22 mouse cellular contexts compared by ENCODE assay signal in the genomic region with DNA sequence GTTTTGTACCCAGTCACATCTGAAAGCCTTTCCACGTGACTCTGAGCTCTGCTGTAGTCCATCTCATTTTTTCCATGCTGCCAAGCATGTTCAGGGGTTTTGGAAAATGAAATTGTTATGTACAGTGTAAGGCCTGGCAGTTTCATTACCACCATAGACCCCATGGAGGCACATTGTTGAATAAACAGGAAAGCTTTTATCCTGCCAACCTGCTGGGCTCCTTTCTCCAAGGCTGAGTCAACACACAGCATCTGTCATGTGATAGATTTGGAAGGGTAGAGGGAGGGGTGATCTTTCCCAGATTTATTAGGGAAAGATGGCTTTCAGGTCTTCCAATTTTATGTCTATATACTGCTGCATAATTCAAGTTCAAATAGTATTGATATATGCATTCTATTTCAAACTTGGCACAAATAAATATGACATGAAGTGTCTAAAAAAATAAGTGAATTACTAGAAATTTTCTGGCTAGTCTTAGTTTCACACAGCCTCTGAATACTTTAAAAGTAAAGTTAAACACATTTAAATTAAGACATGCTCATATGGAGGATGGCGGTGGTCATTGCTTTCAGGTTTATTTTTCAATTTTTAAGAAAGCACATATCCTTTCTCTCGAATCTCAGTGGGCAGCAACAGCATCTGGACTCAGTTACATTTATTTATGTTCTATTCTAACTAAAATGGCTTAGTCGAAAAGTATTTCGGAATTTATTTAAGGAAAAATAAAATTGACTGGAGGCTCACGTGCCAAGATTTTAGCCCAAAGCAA.
DNase-seq lines count a peak whose midpoint lies in the region; ATAC-seq and TF ChIP-seq lines count a peak whose summit lies in the region.
"Had no signal": no experiment of that assay in that cellular context is flagged by ENCODE, and none has a peak within 500 bp of the region (broad histone marks: within the 10 kb centered on the region; RNA-seq: fewer than 3 reads in every experiment).

No protein-coding gene starts in this region.

- whole genome bisulfite sequencing in forebrain, embryonic 14.5 days, result 83% methylated on average over 6 of the region's 6 CpGs
- WGBS in forebrain, embryonic 12.5 days, result 81% methylated on average over 6 of the region's 6 CpGs
- 78% methylated on average over 6 of the region's 6 CpGs for WGBS in hindbrain, postnatal 0 days

- no peaks in the 10 kb centered on the region for H3K36me3 ChIP-seq in forebrain, embryonic 14.5 days (ENCODE audit: control insufficient read depth, insufficient read depth, low read length)
- no peaks in the 10 kb centered on the region for H3K36me3 ChIP-seq in forebrain, embryonic 12.5 days (replicated peaks)
- no peaks in the 10 kb centered on the region for H3K36me3 ChIP-seq in hindbrain, postnatal 0 days (ENCODE audit: insufficient read depth, low read length)
- H3K36me3 ChIP-seq: heart, embryonic 12.5 days; hindbrain, embryonic 15.5 days had no signal

- H3K4me1 ChIP-seq in forebrain, embryonic 14.5 days (ENCODE audit: control insufficient read depth, insufficient read depth, low read length), result no peaks in the 10 kb centered on the region
- no peaks in the 10 kb centered on the region for H3K4me1 ChIP-seq in forebrain, embryonic 12.5 days
- H3K4me1 ChIP-seq in hindbrain, postnatal 0 days (ENCODE audit: insufficient read depth, low read length), result no peaks in the 10 kb centered on the region
- H3K4me1 ChIP-seq: heart, embryonic 12.5 days; hindbrain, embryonic 15.5 days had no signal

- no peaks in the 10 kb centered on the region for H3K27me3 ChIP-seq in forebrain, embryonic 14.5 days (replicated peaks; ENCODE audit: control insufficient read depth, insufficient read depth, low read length)
- H3K27me3 ChIP-seq in forebrain, embryonic 12.5 days, result no peaks in the 10 kb centered on the region
- no peaks in the 10 kb centered on the region for H3K27me3 ChIP-seq in hindbrain, postnatal 0 days (ENCODE audit: insufficient read depth, low read length)
- H3K27me3 ChIP-seq: CH12.LX; heart, embryonic 12.5 days; hindbrain, embryonic 15.5 days had no signal

- ATAC-seq in forebrain, embryonic 14.5 days, result no peak
- ATAC-seq in forebrain, embryonic 12.5 days (ENCODE audit: low FRiP score), result no peak
- ATAC-seq in hindbrain, postnatal 0 days, result no peak
- ATAC-seq: inflammation-experienced regulatory T-cells, adult 6 months; intestine, postnatal 0 days had no signal

- H3K9me3 ChIP-seq in forebrain, embryonic 14.5 days (replicated peaks; ENCODE audit: control insufficient read depth, low read length), result no peaks in the 10 kb centered on the region
- no peaks in the 10 kb centered on the region for H3K9me3 ChIP-seq in forebrain, embryonic 12.5 days
- H3K9me3 ChIP-seq in hindbrain, postnatal 0 days (ENCODE audit: low read length), result no peaks in the 10 kb centered on the region
- H3K9me3 ChIP-seq: heart, embryonic 12.5 days; hindbrain, embryonic 15.5 days had no signal

- no peak for TF ChIP-seq CTCF in hindbrain, postnatal 0 days (IDR thresholded peaks at IDR 0.05; ENCODE audit: low read depth)

- no peak overlapping the region for H3K4me2 ChIP-seq in forebrain, embryonic 14.5 days (ENCODE audit: low read length)
- H3K4me2 ChIP-seq in forebrain, embryonic 12.5 days, result no peak overlapping the region
- no peak overlapping the region for H3K4me2 ChIP-seq in hindbrain, postnatal 0 days (ENCODE audit: low read depth, low read length)
- H3K4me2 ChIP-seq: heart, embryonic 12.5 days; hindbrain, embryonic 15.5 days had no signal

- no peak overlapping the region for H3K9ac ChIP-seq in forebrain, embryonic 14.5 days (ENCODE audit: low read length)
- no peak overlapping the region for H3K9ac ChIP-seq in forebrain, embryonic 12.5 days
- H3K9ac ChIP-seq in hindbrain, postnatal 0 days (replicated peaks; ENCODE audit: low read length), result no peak overlapping the region
- H3K9ac ChIP-seq: heart, embryonic 12.5 days; hindbrain, embryonic 15.5 days had no signal

- peak; percentile 45 for DNase-seq in forebrain, embryonic 14.5 days (ENCODE audit: low spot score)
- peak; percentile 3 for DNase-seq in right cerebral cortex, adult 18-20 months
- DNase-seq in right cerebral cortex, postnatal 36 days (ENCODE audit: low spot score in 2 of 2), result no peak
- DNase-seq in fibroblast of lung, adult 2 months (ENCODE audit: low read depth), result peak; percentile 3
- DNase-seq in telencephalon, adult 2 months (ENCODE audit: low read depth, low spot score), result peak; percentile 43
- DNase-seq in hindbrain, postnatal 0 days (ENCODE audit: low spot score), result no peak
- no peak for DNase-seq in cerebellum, adult 18-20 months
- DNase-seq: adrenal gland, adult 2 months; adrenal gland, postnatal 25 days; cerebellum, adult 11-12 months; cerebellum, adult 9-11 months; cerebellum, postnatal 36 days; gastrocnemius, adult 2 months; gastrocnemius, postnatal 25 days; heart, postnatal 36 days; kidney, adult 8-10 months had no signal

- no peak overlapping the region for H3K27ac ChIP-seq in forebrain, embryonic 14.5 days (ENCODE audit: low read depth, low read length)
- no peak overlapping the region for H3K27ac ChIP-seq in forebrain, embryonic 12.5 days
- no peak overlapping the region for H3K27ac ChIP-seq in hindbrain, postnatal 0 days
- H3K27ac ChIP-seq: gastrocnemius, adult 2 months; hindbrain, embryonic 15.5 days had no signal

- H3K4me3 ChIP-seq in forebrain, embryonic 14.5 days (ENCODE audit: low read depth, low read length), result no peak overlapping the region
- H3K4me3 ChIP-seq in forebrain, embryonic 12.5 days (replicated peaks), result no peak overlapping the region
- H3K4me3 ChIP-seq in hindbrain, postnatal 0 days (ENCODE audit: low read length), result no peak overlapping the region
- H3K4me3 ChIP-seq: gastrocnemius, adult 2 months; heart, embryonic 12.5 days; hindbrain, embryonic 15.5 days had no signal

Comparison
In these comparisons a context has a peak if more than half of its experiments do, and no peak if none do; other contexts are left out.
1. DNase-seq: peak in forebrain, embryonic 14.5 days (single experiment), right cerebral cortex, adult 18-20 months (single experiment), fibroblast of lung, adult 2 months (single experiment) and telencephalon, adult 2 months (single experiment); none in right cerebral cortex, postnatal 36 days (0 of 2), hindbrain, postnatal 0 days (single experiment) and cerebellum, adult 18-20 months (0 of 2).